Mouse (Mus musculus): Measurements from ENCODE around the gene Lamtor5. TPM values are rescaled to one million over a fixed set of nuclear protein-coding genes. Genes with fewer than 3 reads are reported as not detected.
"Not testable (repeated sequence)": the region's sequence is repeated elsewhere in the genome, so short reads cannot be mapped to it uniquely, and the experiment has no call there.

Lamtor5 gene
- polyA plus RNA-seq, 1 experiment = 131 TPM

DNA sequence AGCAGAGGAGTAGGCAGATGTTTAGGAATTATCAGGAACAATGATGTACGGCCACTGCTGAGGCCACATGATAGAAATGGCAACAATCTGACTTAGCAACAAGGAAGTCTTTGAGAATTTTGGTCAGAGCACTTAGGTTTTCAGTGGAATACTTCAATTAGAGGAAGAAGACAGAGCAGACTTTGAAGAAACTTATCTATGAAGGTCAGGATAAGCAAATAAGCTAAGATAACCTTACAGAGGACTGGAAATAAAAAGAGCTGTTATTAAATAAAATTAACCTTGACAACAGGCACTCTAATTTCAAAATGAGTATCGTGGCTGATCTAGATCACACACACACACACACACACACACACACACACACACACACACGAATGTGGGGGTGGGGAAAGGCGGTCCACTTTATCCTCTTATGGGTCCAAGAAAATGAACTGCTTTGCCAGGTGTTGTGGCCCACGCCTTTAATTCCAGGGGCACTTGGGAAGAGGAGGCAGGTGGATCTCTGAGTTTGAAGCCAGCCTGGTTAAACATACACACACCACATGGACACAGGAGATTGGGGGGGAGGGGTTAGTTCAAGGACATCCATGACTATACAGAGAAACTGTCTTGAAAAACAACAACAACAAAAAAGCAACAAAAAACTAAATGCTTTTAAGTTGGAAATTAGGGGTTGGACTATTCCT is 17.2 kb downstream of the Lamtor5 start:
- Histone ChIP-seq H3K4me1 (ENCODE audit: control insufficient read depth, insufficient read depth, low read length) (no peaks in the 10 kb centered on the region), H3K27ac (ENCODE audit: insufficient read depth, low read depth, low read length) (no peak overlapping the region), H3K4me3 (ENCODE audit: insufficient read depth, low read length) (no peak overlapping the region)
- TF ChIP-seq CTCF (IDR thresholded peaks at IDR 0.05; ENCODE audit: low read depth, low read length) (no peak), POLR2A (IDR thresholded peaks at IDR 0.05; ENCODE audit: borderline replicate concordance, low read depth, low read length) (no peak)

DNA sequence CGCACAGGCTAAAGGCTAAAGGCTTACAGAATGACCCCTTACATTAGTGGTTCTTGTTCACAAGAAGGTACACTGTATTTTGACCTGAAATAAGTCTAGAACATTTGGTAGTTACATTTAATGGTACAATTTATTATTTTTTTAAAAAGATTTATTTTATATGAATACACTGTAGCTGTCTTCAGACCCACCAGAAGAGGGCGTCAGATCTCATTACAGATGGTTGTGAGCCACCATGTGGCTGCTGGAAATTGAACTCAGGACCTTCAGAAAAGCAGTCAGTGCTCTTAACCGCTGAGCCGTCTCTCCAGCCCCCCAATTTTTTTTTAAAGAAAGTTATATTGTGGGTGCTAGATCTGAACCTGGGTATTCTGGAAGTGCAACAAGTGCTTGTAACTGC is 18.3 kb downstream of the Lamtor5 start:
- not testable (repeated sequence) for H3K27ac ChIP-seq (ENCODE audit: insufficient read depth, low read depth, low read length); H3K4me3 ChIP-seq (ENCODE audit: insufficient read depth, low read length); H3K4me1 ChIP-seq (ENCODE audit: control insufficient read depth, insufficient read depth, low read length)

DNA sequence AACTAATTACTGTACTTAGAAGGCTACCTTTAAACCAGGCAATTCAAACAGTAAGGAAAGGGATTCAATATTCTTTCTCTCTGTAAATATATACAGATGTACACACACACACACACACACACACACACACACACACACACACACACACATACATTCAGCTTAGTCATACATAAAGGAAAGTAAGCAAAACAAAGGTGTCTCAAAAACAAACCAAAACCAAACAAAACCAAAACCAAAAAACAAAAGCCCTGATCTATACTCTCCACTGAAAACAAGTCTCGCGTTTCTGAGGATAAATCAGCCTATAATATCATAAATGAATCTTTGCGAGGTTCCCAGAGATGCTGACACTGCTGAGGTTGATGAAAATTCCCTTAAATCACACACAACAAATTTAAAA is 38.7 kb downstream of the Lamtor5 start:
- 0 out of 2 replicates have a peak, but pooled peaks cover 2% of the 10 kb centered on the region for H3K4me1 ChIP-seq (ENCODE audit: control insufficient read depth, insufficient read depth, low read length)
- no peak for TF ChIP-seq CTCF (IDR thresholded peaks at IDR 0.05; ENCODE audit: low read depth, low read length)
- no peak for TF ChIP-seq POLR2A (IDR thresholded peaks at IDR 0.05; ENCODE audit: borderline replicate concordance, low read depth, low read length)
- H3K4me3 ChIP-seq (ENCODE audit: insufficient read depth, low read length) = no peak overlapping the region
- no peak overlapping the region for H3K27ac ChIP-seq (ENCODE audit: insufficient read depth, low read depth, low read length)

DNA sequence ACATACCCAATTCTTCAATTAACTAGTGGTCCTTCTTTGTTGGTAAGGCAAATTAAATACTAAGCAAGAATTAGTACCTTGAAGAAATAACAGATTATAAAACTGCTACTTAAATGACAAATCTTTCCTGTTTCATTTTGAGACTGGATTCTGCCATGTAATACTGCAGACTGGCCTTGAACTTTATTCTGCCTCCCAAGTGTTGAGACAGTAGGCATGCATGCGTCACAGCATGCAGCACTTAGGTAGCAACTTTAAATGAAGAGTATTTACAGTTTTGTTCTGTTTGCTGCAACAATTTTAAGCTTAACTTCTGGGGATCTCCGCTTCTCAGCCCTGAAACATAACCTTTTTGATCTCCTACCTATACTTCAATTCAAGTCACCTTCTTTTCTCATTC is 42.5 kb downstream of the Lamtor5 start:
- Histone ChIP-seq H3K4me3 (ENCODE audit: insufficient read depth, low read length) (no peak overlapping the region), H3K4me1 (ENCODE audit: control insufficient read depth, insufficient read depth, low read length) (peaks cover 9% of the 10 kb centered on the region; the same call in 1 of the 2 replicates), H3K27ac (ENCODE audit: insufficient read depth, low read depth, low read length) (no peak overlapping the region)
- TF ChIP-seq CTCF (IDR thresholded peaks at IDR 0.05; ENCODE audit: low read depth, low read length) = no peak
- TF ChIP-seq POLR2A (IDR thresholded peaks at IDR 0.05; ENCODE audit: borderline replicate concordance, low read depth, low read length) = no peak

DNA sequence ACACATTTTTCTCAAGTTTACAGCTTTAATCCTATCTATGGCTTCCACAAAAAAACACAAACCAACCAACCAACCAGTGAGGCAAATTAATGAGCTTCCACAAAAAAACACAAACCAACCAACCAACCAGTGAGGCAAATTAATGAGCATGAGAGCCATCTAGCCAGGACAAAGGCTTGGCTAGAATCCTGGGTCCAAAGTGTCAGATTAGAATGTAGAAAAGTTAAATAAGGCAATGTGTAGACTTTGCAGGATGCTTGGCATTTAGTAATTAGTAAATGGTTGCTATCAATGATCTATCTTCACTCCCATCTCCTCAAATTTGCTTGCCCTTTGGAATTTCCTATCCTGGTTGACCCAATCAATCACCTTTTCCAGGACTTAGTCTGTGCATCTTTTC is 43.1 kb downstream of the Lamtor5 start:
- no peak for TF ChIP-seq CTCF (IDR thresholded peaks at IDR 0.05; ENCODE audit: low read depth, low read length)
- no peak for TF ChIP-seq POLR2A (IDR thresholded peaks at IDR 0.05; ENCODE audit: borderline replicate concordance, low read depth, low read length)
- H3K4me3 ChIP-seq (ENCODE audit: insufficient read depth, low read length) = no peak overlapping the region
- H3K4me1 ChIP-seq (ENCODE audit: control insufficient read depth, insufficient read depth, low read length) = peaks cover 9% of the 10 kb centered on the region; the same call in 1 of the 2 replicates
- no peak overlapping the region for H3K27ac ChIP-seq (ENCODE audit: insufficient read depth, low read depth, low read length)

DNA sequence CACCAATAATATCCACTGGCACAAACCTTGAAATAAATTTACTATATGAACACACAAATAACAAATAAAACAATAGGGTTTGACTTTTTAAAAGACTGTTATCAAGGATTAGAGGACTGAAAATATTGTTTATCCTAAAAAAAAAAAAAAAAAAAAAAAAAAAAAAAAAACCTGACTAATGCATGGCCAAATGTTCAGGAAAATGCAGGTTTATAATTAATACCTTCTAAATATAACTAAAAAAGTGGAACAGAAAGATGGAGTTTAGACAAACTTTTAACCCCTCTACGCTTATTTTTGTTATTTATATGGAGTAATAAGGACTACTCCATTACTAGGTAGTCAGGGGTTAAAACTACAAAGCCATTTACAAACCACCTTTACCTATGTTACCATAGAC is 47.8 kb downstream of the Lamtor5 start:
- Histone ChIP-seq H3K27ac (ENCODE audit: insufficient read depth, low read depth, low read length) (no peak overlapping the region), H3K4me3 (ENCODE audit: insufficient read depth, low read length) (no peak overlapping the region), H3K4me1 (ENCODE audit: control insufficient read depth, insufficient read depth, low read length) (peaks cover 21% of the 10 kb centered on the region)
- TF ChIP-seq POLR2A (IDR thresholded peaks at IDR 0.05; ENCODE audit: borderline replicate concordance, low read depth, low read length) = no peak
- TF ChIP-seq CTCF (IDR thresholded peaks at IDR 0.05; ENCODE audit: low read depth, low read length) = no peak

DNA sequence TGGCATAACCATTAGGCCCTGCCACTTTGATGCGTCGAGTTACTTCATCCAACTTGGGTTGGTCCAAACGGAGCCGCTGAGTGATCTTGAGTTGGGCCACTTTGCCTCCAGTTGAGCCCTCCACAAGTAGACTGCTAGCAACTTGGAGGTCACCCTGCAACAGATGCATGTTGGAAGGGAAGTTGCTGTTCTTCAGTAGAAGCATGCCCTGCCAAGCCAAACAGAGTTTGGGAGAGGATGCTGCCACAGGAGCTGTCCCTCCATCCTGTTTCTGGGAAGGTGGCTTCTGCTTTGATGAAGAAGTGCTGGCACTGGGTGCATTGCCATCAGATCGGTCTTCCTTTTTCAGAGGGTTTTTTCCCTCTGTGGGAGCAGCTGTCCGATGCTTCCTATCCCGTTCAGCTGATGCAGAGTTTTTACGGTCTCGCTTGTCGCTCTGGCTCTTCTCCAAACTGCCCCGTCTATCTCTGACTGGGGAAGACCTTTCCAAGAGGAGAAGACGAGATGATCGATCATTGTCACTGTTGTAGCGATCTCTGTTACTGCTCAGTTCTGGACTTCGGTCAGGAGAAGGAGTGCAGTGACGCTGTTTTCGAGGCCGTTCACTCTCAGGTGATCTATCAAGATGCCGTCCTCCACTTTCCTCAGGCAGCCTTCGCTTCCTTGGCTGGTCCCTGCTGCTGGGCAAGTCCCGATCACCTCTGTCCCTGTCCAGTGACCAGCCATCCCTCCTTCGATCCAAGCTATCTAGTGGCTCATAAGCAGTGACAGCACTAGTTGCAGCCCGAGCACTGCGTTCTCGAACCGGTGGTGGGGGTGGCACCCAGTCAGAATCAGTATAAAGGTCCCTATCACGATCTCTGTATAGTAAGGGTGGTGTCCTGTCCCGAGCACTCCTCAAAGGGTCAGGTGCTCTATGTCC is 52.1 kb downstream of the Lamtor5 start:
- H3K4me1 ChIP-seq (ENCODE audit: control insufficient read depth, insufficient read depth, low read length) = peaks cover 16% of the 10 kb centered on the region
- TF ChIP-seq CTCF (IDR thresholded peaks at IDR 0.05; ENCODE audit: low read depth, low read length) (no peak), POLR2A (IDR thresholded peaks at IDR 0.05; ENCODE audit: borderline replicate concordance, low read depth, low read length) (no peak)
- peak overlapping the region; percentile 89; the same call in 1 of the 2 replicates for H3K4me3 ChIP-seq (ENCODE audit: insufficient read depth, low read length)
- H3K27ac ChIP-seq (ENCODE audit: insufficient read depth, low read depth, low read length) = no peak overlapping the region

DNA sequence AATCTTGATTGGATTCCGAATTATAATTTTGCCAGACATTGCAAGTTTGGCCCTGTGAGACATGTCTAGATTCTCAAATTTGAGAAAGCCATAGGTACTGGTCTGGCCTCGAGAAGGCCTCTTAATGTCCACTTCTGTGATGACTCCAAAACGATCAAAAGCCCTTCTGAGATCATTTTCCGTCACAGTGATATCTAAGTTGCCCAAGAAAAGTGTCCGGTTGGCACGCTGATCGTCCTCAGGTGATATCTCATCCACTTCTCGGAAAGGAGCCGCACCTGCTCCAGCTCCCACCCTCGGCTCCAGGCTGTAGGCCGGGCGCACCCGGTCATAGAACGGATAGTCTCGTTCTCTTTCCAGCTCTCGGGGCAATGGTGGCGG is 53.1 kb downstream of the Lamtor5 start:
- peak overlapping the region; percentile 89 for H3K4me3 ChIP-seq (ENCODE audit: insufficient read depth, low read length)
- no peak overlapping the region for H3K27ac ChIP-seq (ENCODE audit: insufficient read depth, low read depth, low read length)
- peaks cover 16% of the 10 kb centered on the region for H3K4me1 ChIP-seq (ENCODE audit: control insufficient read depth, insufficient read depth, low read length)
- TF ChIP-seq POLR2A (IDR thresholded peaks at IDR 0.05; ENCODE audit: borderline replicate concordance, low read depth, low read length) = no peak
- TF ChIP-seq CTCF (IDR thresholded peaks at IDR 0.05; ENCODE audit: low read depth, low read length) = no peak

DNA sequence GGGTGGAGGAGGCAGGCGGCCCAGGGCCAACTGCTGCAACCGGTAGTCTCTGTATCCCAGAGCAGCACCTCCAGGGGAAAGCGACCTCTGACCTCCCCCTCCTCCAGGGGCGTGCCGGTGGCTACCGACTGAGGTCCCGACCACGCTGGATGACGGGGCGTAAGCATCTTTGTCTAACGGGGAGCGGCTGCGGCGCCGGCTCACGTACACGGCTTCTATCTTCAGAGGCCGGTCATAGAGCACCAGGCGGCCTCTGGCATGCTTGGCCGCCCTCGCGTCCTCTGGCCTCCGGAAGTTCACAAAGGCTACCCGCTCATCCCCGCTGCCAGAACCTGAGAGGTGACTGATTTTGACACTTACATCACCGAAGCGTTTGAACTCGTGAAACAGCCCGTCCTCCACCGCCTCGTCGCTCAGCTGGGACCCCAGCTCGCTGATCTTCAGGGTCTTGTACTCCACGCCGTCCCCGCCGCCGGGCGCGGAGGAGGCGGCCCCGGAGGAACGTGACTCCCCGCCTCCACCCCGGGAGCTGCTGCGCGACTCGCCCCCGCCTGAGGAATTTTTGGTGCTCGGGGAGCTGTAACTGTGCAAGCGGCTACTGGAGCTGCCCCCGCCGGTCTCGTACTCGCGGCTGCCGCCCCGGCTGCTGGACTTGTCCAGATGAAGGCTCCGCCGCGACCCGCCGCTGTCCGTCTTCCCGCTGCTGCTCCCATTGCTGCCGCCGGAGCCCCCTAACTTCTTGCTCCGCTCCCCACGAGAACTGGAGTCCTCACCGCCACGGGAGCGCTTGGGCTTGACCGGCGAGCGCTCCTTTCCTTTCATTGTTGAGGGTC is 53.7 kb downstream of the Lamtor5 start:
- no peak for TF ChIP-seq POLR2A (IDR thresholded peaks at IDR 0.05; ENCODE audit: borderline replicate concordance, low read depth, low read length)
- TF ChIP-seq CTCF (IDR thresholded peaks at IDR 0.05; ENCODE audit: low read depth, low read length) = no peak
- peak overlapping the region; percentile 79 for H3K27ac ChIP-seq (ENCODE audit: insufficient read depth, low read depth, low read length)
- peaks cover 16% of the 10 kb centered on the region for H3K4me1 ChIP-seq (ENCODE audit: control insufficient read depth, insufficient read depth, low read length)
- H3K4me3 ChIP-seq (ENCODE audit: insufficient read depth, low read length) = peak overlapping the region; percentile 89

Data from bone marrow macrophage, adult 2 months (primary cell).